Mouse (Mus musculus) G1E (cell line): ENCODE results near the gene Cd38.

Source experiments
- CTCF ChIP-seq: IDR thresholded peaks from 2 replicates; pipeline ENCODE4 v1.5.1; 2012; ENCODE audit warnings: low read depth, low read length, inconsistent platforms, mixed read lengths
- GATA1 ChIP-seq: IDR thresholded peaks from 2 replicates; pipeline ENCODE4 v1.6.1; 2012; ENCODE audit warnings: borderline replicate concordance, low read length, inconsistent platforms, mixed read lengths
- POLR2AphosphoS5 ChIP-seq: IDR thresholded peaks from 2 replicates; pipeline ENCODE4 v1.6.1; 2012; ENCODE audit warnings: low read depth, low read length, inconsistent platforms; ENCODE audit not compliant: insufficient replicate concordance

DNA sequence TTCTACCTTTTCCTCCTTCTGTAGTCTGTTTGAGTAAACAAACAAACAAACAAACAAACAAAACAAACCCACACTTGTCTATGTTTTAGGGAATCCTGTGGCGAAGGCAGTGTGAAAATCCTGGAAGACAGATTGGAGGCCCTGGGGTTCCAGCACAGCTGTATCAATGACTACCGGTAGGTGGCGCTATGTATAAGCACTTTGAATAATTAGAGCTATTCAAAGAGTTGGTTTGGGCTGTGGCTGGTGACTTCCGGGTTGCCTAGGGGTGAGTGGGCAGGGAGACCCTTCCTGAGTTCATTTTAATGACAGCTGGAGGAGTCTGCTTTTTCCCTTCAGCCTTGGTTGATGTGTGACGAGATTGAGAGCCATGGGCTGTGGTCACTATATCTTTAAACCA is 31.0 kb upstream of the Cd38 start:
- no peak for TF ChIP-seq POLR2AphosphoS5
- peak; percentile 69 for TF ChIP-seq CTCF
- TF ChIP-seq GATA1: no peak
